Mouse (Mus musculus) ovary, postnatal 14 days (tissue): ENCODE results near the gene Als2cr12.
A peak's percentile ranks its signal among the peaks of the same experiment; 100 is the strongest.
"Not testable (repeated sequence)": the region's sequence is repeated elsewhere in the genome, so short reads cannot be mapped to it uniquely, and the experiment has no call there.

Source experiments
- DNase-seq: peaks from one replicate; pipeline ENCODE4 v3.0.0; 2022; ENCODE audit warnings: low spot score

The Als2cr12 gene

DNA sequence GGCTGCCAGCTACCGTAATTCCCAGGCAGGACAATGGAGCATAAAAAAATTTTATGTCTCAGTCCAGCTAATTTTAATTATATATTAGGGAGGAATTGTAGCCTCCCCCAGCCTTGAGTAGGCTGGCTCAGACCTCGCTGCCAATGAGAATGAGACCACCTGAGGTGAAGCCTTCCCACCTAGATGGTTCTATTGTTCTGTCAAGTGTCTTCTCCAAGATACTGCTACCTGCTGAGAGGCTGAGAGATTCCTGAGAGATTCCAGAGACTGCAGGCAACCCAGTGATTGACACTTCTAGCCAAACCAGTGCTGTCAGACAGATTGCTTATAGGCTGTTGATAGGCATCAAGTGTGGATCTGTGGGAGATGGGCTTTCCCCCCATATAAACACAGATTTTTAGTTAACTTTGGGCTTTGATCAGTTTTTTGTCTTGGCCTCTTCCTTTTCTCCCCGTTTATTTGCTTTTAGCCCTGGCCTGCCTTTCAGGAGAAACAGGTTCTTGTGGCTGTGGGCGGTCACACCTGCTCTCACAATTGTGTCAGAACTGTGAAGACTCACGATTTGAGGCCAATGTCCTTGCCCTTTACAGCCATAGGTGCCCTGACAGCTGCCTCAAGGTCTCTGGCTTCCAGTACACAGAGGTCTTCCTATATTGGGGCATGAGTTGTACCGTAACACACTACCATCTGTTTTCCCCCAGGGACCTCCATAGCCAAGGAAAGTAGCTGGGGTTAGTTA lies 5.6 kb downstream of the Als2cr12 start:
- DNase-seq: no peak

DNA sequence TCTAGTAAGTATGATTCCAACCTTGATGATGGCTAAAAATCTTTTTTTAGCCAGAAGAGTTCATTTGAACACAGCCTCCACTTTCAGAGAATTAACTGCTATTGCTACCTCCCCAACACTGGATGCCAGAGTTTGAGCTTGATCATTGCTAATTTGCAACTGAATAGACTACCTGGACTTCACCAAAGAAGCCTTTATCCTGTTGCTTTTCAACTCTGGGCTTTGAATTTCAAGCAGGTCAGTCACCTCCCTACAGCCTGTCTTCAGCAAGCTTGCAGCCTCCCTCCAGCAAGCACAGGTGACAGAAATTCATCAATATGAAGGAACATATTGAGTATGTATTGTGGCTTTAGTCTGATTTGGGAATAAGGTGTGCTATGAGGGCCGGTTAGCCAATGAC lies 6.4 kb downstream of the Als2cr12 start:
- no peak for DNase-seq

DNA sequence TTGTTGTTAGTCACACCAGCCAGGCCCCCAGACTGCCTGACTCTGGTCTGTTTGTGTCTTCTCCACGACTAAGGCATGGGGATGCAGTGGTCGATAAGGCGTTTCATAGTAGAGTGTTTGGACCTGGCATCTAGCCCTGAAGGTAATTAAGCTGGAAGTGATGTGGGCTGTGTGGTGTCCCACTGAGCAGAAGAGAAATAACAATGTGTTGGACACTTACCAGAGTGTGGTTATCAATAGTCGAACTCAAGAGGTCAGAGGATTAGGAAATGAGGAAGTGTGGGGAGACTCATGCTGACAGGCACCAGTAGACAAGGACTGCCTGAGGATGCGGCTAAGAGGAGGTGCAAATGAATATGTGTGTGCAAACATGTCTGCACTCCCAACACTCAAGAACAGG lies 17.4 kb downstream of the Als2cr12 start:
- DNase-seq: not testable (repeated sequence)

DNA sequence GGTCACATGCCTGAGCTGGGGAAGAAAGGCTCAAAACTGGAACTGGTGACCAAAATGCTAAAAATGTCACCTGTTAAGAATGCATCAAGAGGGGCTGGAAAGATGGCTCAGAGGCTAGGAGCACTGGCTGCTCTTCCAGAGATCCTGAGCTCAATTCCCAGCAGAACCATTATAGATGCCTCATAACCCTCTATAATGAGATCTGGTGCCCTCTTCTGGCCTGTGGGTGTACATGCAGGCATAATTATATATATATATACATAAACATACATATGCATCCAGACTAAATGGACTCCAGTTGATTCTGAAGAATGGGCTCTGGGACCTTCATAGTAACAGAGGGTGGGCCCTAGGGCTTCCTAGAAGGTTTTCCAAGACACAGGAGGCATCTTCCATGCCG lies 18.2 kb downstream of the Als2cr12 start:
- no peak for DNase-seq

DNA sequence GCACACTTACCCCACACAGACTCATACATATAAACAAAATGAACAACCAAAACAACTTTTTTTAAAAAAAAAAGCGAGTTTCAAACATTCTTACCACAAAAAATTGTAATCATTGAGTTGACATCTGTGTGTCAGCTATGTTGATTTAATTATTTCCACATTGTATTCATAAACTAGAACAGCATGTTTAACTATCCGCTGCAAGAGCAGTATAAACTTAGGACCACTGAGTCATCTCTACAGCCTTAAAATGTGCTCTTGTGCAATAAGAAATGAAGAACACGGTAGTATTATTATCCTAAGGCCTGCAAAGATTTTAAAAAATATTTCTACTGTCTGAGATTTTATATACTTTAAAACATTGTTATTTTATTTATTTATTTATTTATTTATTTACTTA lies 20.8 kb downstream of the Als2cr12 start:
- DNase-seq: no peak

DNA sequence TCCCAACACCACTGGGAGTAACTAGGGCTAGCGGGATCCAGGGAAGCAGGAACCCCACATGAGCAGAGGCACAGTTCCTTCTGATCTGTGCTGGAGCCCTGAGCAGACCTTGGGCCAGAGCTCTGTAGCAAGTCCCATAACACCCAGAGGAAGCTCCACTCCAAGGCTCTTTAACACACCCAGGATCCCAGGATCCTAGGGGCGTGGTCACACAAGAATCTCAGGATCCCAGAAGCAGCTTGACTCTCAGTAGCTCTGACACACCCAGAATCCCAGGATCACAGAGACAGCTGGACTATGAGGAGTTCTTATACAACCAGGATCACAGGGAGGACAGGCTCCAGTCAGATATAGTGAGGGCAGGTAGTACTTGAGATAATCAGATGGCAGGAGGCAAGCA lies 23.7 kb downstream of the Als2cr12 start:
- DNase-seq: no peak

DNA sequence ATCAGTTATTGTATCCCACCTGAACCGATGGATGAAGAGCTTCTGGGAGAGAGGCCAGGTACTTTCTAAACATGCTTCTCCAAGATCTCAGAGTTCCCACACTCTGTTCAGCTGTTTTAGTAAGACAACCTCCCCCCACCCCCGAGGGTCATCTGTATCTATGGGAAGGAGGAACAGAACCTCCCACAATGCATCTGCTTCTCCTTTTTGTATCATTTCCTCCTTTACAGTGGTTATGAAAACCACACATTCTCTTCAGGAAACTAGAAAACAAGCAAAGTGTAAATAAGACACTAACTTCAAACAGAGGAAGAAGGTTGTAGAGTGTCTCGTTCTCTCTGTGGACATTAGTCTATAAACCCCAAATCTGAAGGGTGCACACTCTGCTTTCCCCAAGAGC lies 26.2 kb downstream of the Als2cr12 start:
- not testable (repeated sequence) for DNase-seq

DNA sequence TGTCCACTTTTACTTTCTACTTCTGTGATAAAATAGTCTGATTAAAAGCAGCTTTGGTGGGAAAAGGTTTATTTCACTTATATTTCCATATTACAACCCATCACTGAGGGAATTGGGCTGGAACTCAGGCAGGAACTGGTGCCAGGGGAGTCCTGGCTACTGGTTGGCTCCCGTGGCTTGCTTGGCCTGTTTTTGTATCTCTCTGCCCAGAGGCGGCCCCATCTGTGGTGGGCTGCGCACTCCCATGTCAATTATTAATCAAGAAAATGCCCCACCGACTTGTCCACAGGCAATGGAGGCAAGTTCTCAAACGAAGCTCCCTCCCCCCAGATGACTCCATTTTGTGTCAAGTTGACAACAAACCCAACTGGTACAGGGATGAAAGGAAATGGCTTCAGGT lies 27.6 kb downstream of the Als2cr12 start:
- DNase-seq: no peak

DNA sequence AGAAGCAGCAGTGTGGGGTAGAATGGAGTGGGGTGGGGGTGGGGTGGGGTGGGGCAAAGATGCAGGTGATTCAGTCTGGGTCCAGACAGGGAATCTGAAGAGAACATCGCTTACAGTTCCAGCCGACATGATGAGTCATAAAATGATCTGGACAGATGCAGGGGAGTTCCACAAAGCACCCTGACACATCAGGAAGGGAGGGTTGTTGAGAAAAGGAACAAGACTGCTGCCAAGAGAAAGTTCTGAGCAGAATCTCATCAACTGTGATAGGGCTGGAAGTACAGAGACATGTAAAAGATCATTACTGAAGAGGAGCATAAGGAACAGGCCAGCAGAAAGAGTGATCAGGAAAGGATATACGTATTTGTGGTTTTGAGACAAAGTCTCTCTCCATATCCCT lies 32.4 kb downstream of the Als2cr12 start:
- not testable (repeated sequence) for DNase-seq

DNA sequence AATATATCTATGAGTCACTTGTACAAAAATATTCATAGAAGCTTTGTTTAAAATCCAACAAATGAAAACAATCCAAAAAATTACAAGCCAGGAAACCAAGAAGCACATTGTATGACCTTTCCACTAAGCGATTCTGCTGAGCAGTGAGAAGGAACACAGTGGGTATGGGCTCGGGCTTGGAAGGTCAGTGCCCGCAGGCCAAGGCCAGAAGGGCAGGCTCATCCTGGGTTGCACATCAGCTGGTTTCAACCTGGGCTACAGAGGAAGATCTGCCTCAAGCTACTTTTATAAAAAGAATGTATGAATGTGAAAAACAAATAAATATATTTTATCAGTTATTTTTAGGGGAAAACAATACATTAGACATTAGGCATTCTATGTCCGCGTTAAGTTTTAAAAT lies 33.1 kb downstream of the Als2cr12 start:
- not testable (repeated sequence) for DNase-seq

DNA sequence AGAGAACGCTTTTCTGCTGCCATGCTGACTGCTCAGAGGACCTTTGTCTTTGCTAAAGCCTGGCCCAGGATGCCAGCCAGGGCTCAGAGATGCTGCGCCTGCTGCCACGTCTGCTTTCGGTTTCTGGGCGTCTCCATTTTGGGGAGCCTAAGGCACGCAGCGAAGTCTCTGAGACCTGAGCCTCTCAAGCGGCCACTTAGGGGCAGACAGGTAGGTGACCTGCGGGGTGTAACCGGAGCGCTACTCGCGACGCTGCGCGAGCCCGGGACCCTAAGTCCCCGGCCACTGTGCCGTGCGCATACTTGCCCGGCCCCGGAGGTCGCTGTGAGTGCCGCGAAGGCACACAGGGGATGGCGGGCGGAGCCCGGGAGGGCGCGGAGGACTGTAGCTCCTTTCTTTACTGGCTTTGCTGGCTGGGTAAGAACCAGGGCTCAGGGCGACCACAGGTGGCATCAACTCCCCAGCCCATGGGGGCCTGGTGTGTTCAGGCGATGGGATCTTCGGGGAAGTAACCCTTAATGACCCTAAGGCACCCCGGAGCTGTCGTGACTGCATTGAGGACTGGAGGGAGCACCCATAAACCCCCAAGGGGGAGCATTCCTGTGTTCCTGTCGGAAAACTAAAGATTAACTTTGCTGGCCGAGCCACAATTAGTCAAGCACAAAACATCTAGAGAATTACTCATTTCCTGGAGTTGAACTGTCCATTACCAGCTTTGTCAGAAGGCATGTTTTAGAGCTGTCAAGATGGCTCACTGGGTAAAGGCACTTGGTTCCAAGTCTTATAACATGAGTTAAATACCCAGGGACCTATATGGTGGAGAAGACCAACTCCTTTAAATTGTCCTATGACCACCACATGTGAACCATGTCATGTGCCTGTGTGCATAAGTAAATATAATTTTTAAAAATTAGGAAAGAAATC lies 43.0 kb downstream of the Als2cr12 start:
- DNase-seq: peak; percentile 52

DNA sequence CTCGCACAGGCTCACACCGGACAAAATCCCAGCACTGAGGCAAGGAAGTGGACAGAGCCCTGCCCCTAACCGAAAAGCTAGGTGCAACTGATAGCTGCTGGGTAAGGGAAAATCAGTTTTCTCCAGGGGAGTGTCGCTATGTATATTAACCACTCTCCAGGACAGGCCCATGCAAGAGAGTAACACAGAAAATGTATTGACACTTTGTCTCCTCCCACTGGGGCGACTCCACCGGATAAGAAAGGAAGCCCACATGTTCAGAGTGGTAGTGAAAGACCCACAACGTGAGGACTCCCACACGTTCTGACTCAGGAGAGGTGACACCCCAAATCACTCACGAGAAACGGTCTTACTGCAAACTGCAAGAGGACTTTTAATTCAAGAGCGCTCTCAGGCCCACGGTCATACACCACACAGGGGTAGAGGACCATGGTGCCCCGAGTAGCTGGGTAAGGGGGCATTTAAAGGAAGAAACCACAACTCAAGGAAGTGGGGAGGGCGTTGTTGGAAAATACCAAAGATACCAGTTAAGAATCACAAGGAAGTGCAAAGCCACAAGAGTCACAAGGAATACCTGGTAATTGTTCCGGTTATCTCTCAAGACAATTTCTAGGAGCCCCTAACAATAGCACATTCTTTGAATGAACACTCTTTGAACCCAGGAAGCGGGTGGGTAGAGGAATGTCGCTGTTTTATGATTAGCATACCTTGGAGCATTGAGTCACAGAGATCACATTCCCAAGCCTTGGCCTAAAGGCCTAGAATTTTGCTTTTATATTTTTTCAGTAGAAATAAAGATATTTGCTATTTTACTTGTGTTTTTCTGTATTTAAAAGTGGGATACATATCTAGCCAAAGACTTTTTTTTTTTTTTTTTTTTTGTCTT lies 44.0 kb downstream of the Als2cr12 start:
- not testable (repeated sequence) for DNase-seq

DNA sequence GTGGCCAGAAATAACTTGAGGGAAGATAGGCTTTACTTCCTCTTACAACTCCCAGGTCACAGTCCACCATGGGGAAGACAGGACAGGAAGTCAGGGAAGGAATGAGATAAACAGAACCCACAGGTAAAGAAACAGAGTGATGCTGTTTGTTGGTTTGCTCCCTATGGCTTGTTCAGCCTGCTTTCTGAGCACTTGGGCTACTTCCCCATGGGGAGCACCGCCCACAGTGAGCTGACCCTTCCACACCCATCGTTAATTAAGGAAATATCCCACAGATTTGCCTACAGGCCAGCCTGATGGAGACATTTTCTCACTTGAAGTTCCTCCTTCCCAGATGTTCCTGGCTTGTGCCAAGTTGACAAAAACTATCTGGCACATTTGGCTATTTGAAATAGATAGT lies 66.9 kb downstream of the Als2cr12 start:
- DNase-seq: not testable (repeated sequence)

DNA sequence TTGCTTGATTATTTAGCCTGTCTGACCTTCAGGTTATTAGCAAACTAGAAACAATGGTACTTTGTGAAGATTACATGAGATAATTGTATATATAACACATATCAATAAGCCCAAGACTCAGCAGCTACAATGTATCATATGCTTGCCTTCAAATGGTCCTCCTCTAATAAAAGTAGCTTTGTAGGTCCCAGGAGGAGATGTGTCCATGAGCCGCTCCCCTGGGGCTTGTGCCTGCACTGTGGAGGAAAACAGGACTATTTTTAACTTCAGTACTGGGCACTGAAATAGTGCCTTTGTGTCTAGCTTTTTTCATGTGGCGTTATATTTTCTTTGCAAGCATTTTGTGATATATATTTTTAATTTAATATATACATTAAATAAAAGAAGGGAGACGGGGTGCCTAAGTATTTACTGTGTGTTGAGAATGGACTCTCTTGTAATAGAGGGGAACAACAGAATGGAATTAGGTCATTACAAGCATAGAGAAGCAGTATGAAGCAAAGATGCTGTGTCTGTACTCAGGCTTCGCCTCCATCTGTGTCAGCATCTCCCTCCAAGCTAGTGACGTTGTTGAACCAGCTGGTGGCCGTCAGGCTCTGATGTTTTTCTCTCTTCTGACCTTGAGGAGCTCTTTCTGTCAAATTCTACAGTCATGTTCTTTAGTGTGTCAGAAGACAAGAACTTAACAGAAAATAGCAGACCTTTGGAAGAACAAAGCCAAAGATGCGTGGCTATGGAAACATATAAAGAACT lies 73.6 kb downstream of the Als2cr12 start:
- no peak for DNase-seq

DNA sequence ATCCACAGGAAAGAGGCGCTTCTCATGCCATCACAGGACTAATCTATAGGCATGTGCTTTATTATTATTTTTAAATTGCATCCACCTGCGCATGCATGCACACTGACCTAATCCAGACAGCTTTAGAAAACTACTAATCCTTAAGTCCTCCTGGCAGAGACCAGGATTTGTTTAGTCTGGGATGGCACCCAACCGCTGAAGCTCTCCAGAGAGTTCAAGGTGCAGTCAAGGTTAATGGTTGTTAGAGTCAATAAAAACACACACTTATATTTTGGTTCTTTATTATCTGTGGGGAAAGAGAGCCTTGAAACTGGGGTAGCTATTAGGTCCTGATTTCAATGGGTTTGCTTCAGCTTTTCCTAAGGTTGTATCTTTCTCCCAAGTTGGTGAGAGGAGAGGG lies 74.5 kb downstream of the Als2cr12 start:
- no peak for DNase-seq

DNA sequence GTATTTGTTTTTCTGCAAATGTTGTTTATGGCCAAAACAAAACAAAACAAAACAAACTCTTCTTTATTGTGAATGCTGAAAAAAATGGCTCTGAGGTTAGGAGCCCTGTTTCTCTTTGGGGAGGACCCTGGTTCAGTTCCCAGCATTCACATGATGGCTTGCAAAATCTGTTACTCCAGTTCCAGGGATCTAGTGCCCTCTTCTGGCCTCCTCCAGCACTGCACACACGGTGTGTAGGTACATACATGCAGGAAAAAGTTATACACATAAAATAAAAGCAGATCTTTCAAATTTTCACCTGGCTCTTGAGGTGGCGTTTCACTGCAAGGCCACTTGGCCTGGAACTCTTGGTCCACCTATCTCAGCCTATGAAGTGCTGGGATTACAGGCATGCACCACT lies 77.0 kb downstream of the Als2cr12 start:
- DNase-seq: no peak

DNA sequence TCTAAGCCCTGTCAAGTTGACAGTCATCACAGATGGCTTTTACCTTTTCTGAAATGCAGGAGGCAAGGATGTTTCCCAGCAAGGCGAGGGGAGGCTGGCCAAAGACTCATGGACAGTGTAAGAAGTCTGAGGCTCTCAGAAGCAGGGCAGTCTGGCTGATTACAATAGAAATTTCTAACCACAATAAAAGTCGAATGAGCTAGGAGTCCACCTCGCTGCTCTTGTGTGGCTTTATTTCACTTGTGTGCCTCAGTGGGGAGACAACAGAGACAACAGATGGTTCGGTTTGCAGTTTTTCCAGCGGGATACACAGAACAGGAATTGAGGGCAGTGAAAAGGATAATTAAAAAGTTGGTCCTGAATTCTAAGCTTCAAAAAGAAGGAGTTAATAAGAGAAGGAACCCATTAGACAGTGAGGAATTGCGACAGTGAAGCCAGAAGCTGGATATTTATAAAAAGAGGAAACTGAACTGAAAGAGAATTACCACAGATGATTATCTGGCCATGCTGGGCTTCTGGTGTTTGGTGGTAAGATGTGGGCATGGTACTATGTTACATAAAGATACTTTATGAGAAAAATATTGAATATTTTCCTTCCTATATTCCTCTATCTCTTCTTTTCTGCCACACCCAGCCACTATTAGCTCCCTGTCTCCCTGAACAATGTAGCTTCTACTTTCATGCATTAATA lies 77.7 kb downstream of the Als2cr12 start:
- DNase-seq: no peak

DNA sequence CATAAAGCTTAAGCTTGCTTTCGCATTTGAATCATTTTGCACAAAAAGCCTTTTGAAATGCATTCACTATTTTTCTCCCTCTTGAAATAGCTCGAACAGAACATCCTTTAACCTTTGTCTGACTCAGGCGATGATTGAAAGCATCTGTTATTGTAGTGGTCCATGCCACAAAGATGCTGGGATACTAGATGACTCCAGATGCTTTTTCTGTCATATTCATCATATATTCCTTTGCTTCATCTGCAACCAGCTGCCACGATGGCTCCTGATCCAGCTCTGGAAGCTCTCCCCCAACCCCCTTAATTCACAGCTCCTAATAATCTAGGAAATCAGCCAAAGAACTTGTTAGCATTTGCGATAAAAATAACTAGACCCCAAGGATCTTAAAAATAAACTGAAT lies 78.7 kb downstream of the Als2cr12 start:
- no peak for DNase-seq

DNA sequence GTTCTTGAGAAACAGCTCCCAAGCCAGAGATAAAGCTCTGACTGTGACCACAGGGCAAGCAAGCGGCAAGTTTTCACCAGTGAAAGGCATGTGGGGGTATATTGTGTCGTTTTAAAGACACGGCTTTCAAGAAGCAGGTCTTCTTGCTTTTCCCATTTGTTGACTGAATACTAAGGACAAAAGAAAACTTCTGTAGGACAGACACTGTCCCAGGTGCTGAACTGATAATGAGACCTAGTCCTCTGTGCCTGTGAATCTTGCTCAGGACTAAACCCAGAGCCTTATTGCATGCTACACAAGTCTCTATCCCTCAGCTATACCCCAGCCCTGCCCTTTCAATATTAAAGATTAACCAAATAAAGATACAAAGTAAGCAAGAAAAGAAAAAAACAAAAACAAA lies 79.6 kb downstream of the Als2cr12 start:
- no peak for DNase-seq

DNA sequence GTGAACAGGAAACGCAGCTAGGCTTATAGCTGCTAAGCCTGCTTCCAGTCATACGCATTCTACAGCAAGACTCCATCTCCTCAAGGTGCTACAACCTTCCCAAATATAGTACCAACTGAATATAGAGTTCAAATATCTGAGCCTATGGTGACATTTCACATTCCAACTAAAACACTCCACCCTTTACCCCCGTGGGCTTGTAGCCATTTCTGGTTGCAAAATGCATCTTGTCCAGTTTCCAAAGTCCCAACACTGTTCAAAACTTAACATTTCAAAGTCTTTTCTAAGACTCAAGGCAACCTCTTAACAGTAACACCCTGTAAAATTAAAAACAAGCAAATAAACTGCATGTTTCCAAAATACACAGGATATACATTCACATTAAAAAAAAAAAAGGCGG lies 80.6 kb downstream of the Als2cr12 start:
- no peak for DNase-seq

DNA sequence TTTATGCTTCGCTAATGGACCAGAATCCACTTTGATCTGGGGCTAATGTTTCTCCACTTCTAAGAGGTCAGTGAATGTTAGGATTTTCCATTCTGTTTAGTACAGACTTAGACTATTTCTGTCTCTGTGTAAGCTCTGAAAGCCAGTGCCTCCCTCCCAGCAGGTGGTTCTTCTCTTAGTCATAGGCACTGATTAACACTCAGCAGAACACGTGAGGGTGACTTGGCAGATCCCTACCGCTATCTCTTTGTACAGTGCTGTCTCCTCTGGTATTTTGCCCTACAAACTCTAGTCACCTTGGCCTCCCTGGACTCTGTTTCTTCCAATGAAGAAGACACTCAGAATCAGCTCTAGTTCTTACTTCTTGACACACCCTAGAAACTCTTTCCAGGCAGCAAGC lies 81.4 kb downstream of the Als2cr12 start:
- no peak for DNase-seq
